20 mouse cellular contexts compared by ENCODE assay signal in genomic region chr11:52460190-52460780, GRCm38 (mm10).
DNase-seq lines count a peak whose midpoint lies in the region; ATAC-seq and TF ChIP-seq lines count a peak whose summit lies in the region.
"Had no signal": no experiment of that assay in that cellular context is flagged by ENCODE, and none has a peak within 500 bp of the region (broad histone marks: within the 10 kb centered on the region; RNA-seq: fewer than 3 reads in every experiment).

No protein-coding gene starts in this region.

- H3K36me3 ChIP-seq in kidney, embryonic 15.5 days: no peaks in the 10 kb centered on the region
- no peaks in the 10 kb centered on the region for H3K36me3 ChIP-seq in hindbrain, postnatal 0 days (ENCODE audit: insufficient read depth, low read length)
- H3K36me3 ChIP-seq in limb, embryonic 10.5 days: no peaks in the 10 kb centered on the region
- H3K36me3 ChIP-seq: embryonic facial prominence, embryonic 13.5 days; liver, embryonic 12.5 days; lung, embryonic 15.5 days had no signal

- ATAC-seq in kidney, embryonic 15.5 days (replicated peaks; ENCODE audit: low FRiP score): no peak
- ATAC-seq in hindbrain, postnatal 0 days: peak; percentile 51; the same call in 1 of the 2 replicates
- ATAC-seq: activated CD4-positive, CD25-positive, alpha-beta regulatory T cell, adult 4 months; inflammation-experienced regulatory T-cells, adult 6 months; liver, embryonic 12.5 days had no signal

- no peak overlapping the region for H3K27ac ChIP-seq in kidney, embryonic 15.5 days
- no peak overlapping the region for H3K27ac ChIP-seq in hindbrain, postnatal 0 days
- H3K27ac ChIP-seq in limb, embryonic 10.5 days: no peak overlapping the region
- H3K27ac ChIP-seq: embryonic facial prominence, embryonic 13.5 days; liver, embryonic 12.5 days; lung, embryonic 15.5 days had no signal

- no peak for TF ChIP-seq CTCF in hindbrain, postnatal 0 days (IDR thresholded peaks at IDR 0.05; ENCODE audit: low read depth)

- no peak overlapping the region for H3K9ac ChIP-seq in kidney, embryonic 15.5 days
- no peak overlapping the region for H3K9ac ChIP-seq in hindbrain, postnatal 0 days (replicated peaks; ENCODE audit: low read length)
- H3K9ac ChIP-seq: embryonic facial prominence, embryonic 13.5 days; liver, embryonic 12.5 days; lung, embryonic 15.5 days had no signal

- peak; percentile 43 to 60 for DNase-seq in cerebellum, postnatal 25 days
- DNase-seq in cerebellum, adult 9-10 months: no peak
- DNase-seq in kidney, adult 18-20 months: peak; percentile 16
- DNase-seq in hindbrain, postnatal 0 days (ENCODE audit: low spot score): peak; percentile 17
- peak; percentile 23 for DNase-seq in limb, embryonic 10.5 days (ENCODE audit: low spot score)
- DNase-seq in spleen, adult 18-20 months: no peak
- DNase-seq: adrenal gland, postnatal 14 days; B cell, adult 2 months; gastrocnemius, postnatal 36 days; heart, postnatal 14 days; midbrain, embryonic 14.5 days; right cerebral cortex, adult 18-20 months had no signal

- 0 out of 2 replicates have a peak, but pooled peaks cover 4% of the 10 kb centered on the region for H3K27me3 ChIP-seq in kidney, embryonic 15.5 days
- no peaks in the 10 kb centered on the region for H3K27me3 ChIP-seq in hindbrain, postnatal 0 days (ENCODE audit: insufficient read depth, low read length)
- H3K27me3 ChIP-seq in limb, embryonic 10.5 days (ENCODE audit: low read depth, poor library complexity, severe bottlenecking): no peaks in the 10 kb centered on the region
- H3K27me3 ChIP-seq: embryonic facial prominence, embryonic 13.5 days; liver, embryonic 12.5 days; lung, embryonic 15.5 days had no signal

- WGBS in kidney, embryonic 15.5 days: 50% methylated on average over 7 of the region's 7 CpGs
- WGBS in hindbrain, postnatal 0 days: 45% methylated on average over 7 of the region's 7 CpGs
- 75% methylated on average over 7 of the region's 7 CpGs for WGBS in limb, embryonic 10.5 days

- H3K9me3 ChIP-seq in kidney, embryonic 15.5 days (replicated peaks): no peaks in the 10 kb centered on the region
- no peaks in the 10 kb centered on the region for H3K9me3 ChIP-seq in hindbrain, postnatal 0 days (ENCODE audit: low read length)
- no peaks in the 10 kb centered on the region for H3K9me3 ChIP-seq in limb, embryonic 10.5 days (replicated peaks)
- H3K9me3 ChIP-seq: embryonic facial prominence, embryonic 13.5 days; liver, embryonic 12.5 days; lung, embryonic 15.5 days had no signal

- peaks cover 13% of the 10 kb centered on the region for H3K4me1 ChIP-seq in kidney, embryonic 15.5 days
- no peaks in the 10 kb centered on the region for H3K4me1 ChIP-seq in hindbrain, postnatal 0 days (ENCODE audit: insufficient read depth, low read length)
- H3K4me1 ChIP-seq in limb, embryonic 10.5 days: peaks cover 10% of the 10 kb centered on the region; the same call in 1 of the 2 replicates
- H3K4me1 ChIP-seq: embryonic facial prominence, embryonic 13.5 days; liver, embryonic 12.5 days; lung, embryonic 15.5 days had no signal

- no peak overlapping the region for H3K4me3 ChIP-seq in kidney, embryonic 15.5 days (replicated peaks)
- H3K4me3 ChIP-seq in hindbrain, postnatal 0 days (ENCODE audit: low read length): no peak overlapping the region
- no peak overlapping the region for H3K4me3 ChIP-seq in limb, embryonic 10.5 days
- H3K4me3 ChIP-seq: embryonic facial prominence, embryonic 13.5 days; liver, embryonic 12.5 days; lung, embryonic 15.5 days; myocyte had no signal

- no peak overlapping the region for H3K4me2 ChIP-seq in kidney, embryonic 15.5 days
- H3K4me2 ChIP-seq in hindbrain, postnatal 0 days (ENCODE audit: low read depth, low read length): no peak overlapping the region
- H3K4me2 ChIP-seq: embryonic facial prominence, embryonic 13.5 days; heart, embryonic 11.5 days; liver, embryonic 12.5 days; lung, embryonic 15.5 days had no signal

Comparison
In these comparisons a context has a peak if more than half of its experiments do, and no peak if none do; other contexts are left out.
1. DNase-seq: peak in cerebellum, postnatal 25 days (2 of 2), kidney, adult 18-20 months (single experiment), hindbrain, postnatal 0 days (single experiment) and limb, embryonic 10.5 days (single experiment); none in cerebellum, adult 9-10 months (single experiment) and spleen, adult 18-20 months (0 of 2).